Mouse (Mus musculus) kidney, adult 2 months (tissue): ENCODE data around the gene Hprt. TPM values are rescaled to one million over a fixed set of nuclear protein-coding genes. Genes with fewer than 3 reads are reported as not detected.
"Not testable (repeated sequence)": the region's sequence is repeated elsewhere in the genome, so short reads cannot be mapped to it uniquely, and the experiment has no call there.

ENCODE experiments used
- DNase-seq: peaks from one replicate; pipeline ENCODE4 v3.0.0; 2021
- H3K27ac ChIP-seq: fragments of 200-500 bp; 2 replicates; pipeline ENCODE4 v1.5.1; 2012; ENCODE audit warnings: low read depth, low read length, control low read depth, inconsistent platforms; ENCODE audit not compliant: insufficient read depth
- H3K27me3 ChIP-seq: fragments of 200-500 bp; replicated peaks from 2 replicates; pipeline ENCODE4 v1.6.1; 2012; ENCODE audit warnings: mild to moderate bottlenecking, moderate library complexity, low read length, inconsistent platforms; ENCODE audit not compliant: control insufficient read depth, insufficient read depth
- H3K36me3 ChIP-seq: fragments of 200-500 bp; 2 replicates; pipeline ENCODE4 v1.6.1; 2012; ENCODE audit warnings: mild to moderate bottlenecking, moderate library complexity, low read length, inconsistent platforms; ENCODE audit not compliant: control insufficient read depth, insufficient read depth
- H3K4me1 ChIP-seq: fragments of 200-500 bp; 2 replicates; pipeline ENCODE4 v1.6.1; 2011; ENCODE audit warnings: low read length; ENCODE audit not compliant: control insufficient read depth, insufficient read depth
- H3K4me3 ChIP-seq: fragments of 200-500 bp; 2 replicates; pipeline ENCODE4 v1.5.1; 2011; ENCODE audit warnings: mild to moderate bottlenecking, low read depth, low read length, control low read depth; ENCODE audit not compliant: insufficient read depth
- CTCF ChIP-seq: fragments of 200-500 bp; conservative IDR thresholded peaks from 2 replicates; pipeline ENCODE4 v1.5.1; 2011; ENCODE audit warnings: low read depth, mild to moderate bottlenecking, control low read depth, low read length, moderate library complexity, mixed read lengths; ENCODE audit not compliant: insufficient read depth, insufficient read length
- POLR2A ChIP-seq: fragments of 200-500 bp; IDR thresholded peaks from one replicate; pipeline ENCODE4 v1.6.1; 2011; ENCODE audit warnings: low read depth, low read length, control low read depth
- WGBS: fragments of 180-500 bp; shearing (Covaris S2); methylation state at CpG from one replicate; pipeline ENCODE4 v1.1.7; 2018; 5-methylcytosine and 5-hydroxymethylcytosine counted together
- polyA plus RNA-seq: library from polyadenylated mRNA; depleted of rRNA; stranded (reverse); fragments of >200 nt; gene quantifications from 2 replicates; pipeline ENCODE4 v1.2.3, GENCODE M21; 2012

The Hprt gene
- polyA plus RNA-seq, 1 experiment, result 28.9 TPM

GRCm38 (mm10) chrX:52971211-52972006, 16.5 kb upstream of the Hprt start:
- Histone ChIP-seq H3K27ac (no peak overlapping the region), H3K4me1 (no peaks in the 10 kb centered on the region), H3K36me3 (no peaks in the 10 kb centered on the region), H3K4me3 (no peak overlapping the region), H3K27me3 (no peaks in the 10 kb centered on the region)
- DNase-seq, result peak; percentile 2
- WGBS, result 50% methylated on average over 3 of the region's 3 CpGs
- TF ChIP-seq CTCF (no peak), POLR2A (no peak)

- Histone ChIP-seq H3K27ac (no peak overlapping the region), H3K27me3 (no peaks in the 10 kb centered on the region), H3K4me3 (no peak overlapping the region), H3K36me3 (no peaks in the 10 kb centered on the region), H3K4me1 (no peaks in the 10 kb centered on the region)
- 100% methylated on average over 1 of the region's 1 CpGs for WGBS
- TF ChIP-seq CTCF (no peak), POLR2A (no peak)
- DNase-seq, result no peak
Measured at GRCm38 (mm10) chrX:52972129-52972528, 15.8 kb upstream of the Hprt start.

- no peaks in the 10 kb centered on the region for H3K36me3 ChIP-seq
- no peak for DNase-seq
- TF ChIP-seq CTCF (no peak), POLR2A (no peak)
- no peak overlapping the region for H3K4me3 ChIP-seq
- no peaks in the 10 kb centered on the region for H3K27me3 ChIP-seq
- 100% methylated on average over 1 of the region's 1 CpGs for WGBS
- H3K4me1 ChIP-seq, result no peaks in the 10 kb centered on the region
- no peak overlapping the region for H3K27ac ChIP-seq
Measured at GRCm38 (mm10) chrX:52972680-52973079, 15.3 kb upstream of the Hprt start.

GRCm38 (mm10) chrX:52978576-52978975, 9.4 kb upstream of the Hprt start:
- no peak for TF ChIP-seq CTCF
- TF ChIP-seq POLR2A, result no peak
- 57% methylated on average over 1 of the region's 1 CpGs for WGBS
- DNase-seq, result no peak
- Histone ChIP-seq H3K4me1 (no peaks in the 10 kb centered on the region), H3K36me3 (no peaks in the 10 kb centered on the region), H3K4me3 (no peak overlapping the region), H3K27ac (no peak overlapping the region), H3K27me3 (no peaks in the 10 kb centered on the region)

GRCm38 (mm10) chrX:52981378-52981777, 6.6 kb upstream of the Hprt start:
- H3K27ac ChIP-seq, result no peak overlapping the region
- H3K4me1 ChIP-seq, result no peaks in the 10 kb centered on the region
- TF ChIP-seq CTCF (no peak), POLR2A (no peak)
- no peaks in the 10 kb centered on the region for H3K27me3 ChIP-seq
- no peak for DNase-seq
- H3K4me3 ChIP-seq, result no peak overlapping the region
- H3K36me3 ChIP-seq, result no peaks in the 10 kb centered on the region
- WGBS, result 36% methylated on average over 3 of the region's 3 CpGs

- not testable (repeated sequence) for H3K36me3 ChIP-seq, DNase-seq, H3K4me1 ChIP-seq, H3K27me3 ChIP-seq, H3K4me3 ChIP-seq, H3K27ac ChIP-seq
- WGBS, result 72% methylated on average over 5 of the region's 5 CpGs
Measured at GRCm38 (mm10) chrX:52994726-52995125, 6.8 kb downstream of the Hprt start.

- WGBS, result 65% methylated on average over 4 of the region's 4 CpGs
- DNase-seq, H3K27ac ChIP-seq, H3K36me3 ChIP-seq, H3K4me1 ChIP-seq, H3K4me3 ChIP-seq, H3K27me3 ChIP-seq: not testable (repeated sequence)
Measured at GRCm38 (mm10) chrX:53004887-53005286, 16.9 kb downstream of the Hprt start.
